Mouse (Mus musculus): ENCODE data around the gene Cst9.

DNA sequence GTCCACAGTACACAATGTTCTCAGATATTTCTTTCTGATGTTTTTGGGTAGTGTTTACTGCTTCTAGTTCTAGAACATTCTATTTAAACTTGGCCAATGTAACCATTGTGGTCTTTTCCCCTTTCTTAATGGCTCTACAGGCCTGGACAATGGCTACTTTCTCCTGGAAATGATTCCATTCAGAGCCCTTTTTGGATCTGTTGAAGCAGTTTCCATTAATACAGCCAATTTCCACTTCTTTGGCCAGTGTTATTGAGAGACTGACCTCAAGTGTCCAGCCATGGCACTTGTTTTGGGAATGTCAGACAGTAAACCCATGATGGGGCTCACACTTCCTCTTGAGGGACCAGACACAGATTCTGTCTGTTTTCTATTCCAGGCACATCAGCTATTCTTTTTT is 26.7 kb downstream of the Cst9 start:
- no peak for TF ChIP-seq POLR2A (IDR thresholded peaks at IDR 0.05; ENCODE audit: insufficient read length, low read depth)
- no peak for TF ChIP-seq MYOD1 (IDR thresholded peaks at IDR 0.05; ENCODE audit: control insufficient read depth in 1 of 3, insufficient read length in 2 of 3, low read depth in 2 of 3)
- TF ChIP-seq E2F4 (IDR thresholded peaks at IDR 0.05; ENCODE audit: insufficient read depth) = no peak
- TF ChIP-seq USF1 (IDR thresholded peaks at IDR 0.05; ENCODE audit: low read depth) = no peak
- TF ChIP-seq MYOG (IDR thresholded peaks at IDR 0.05; ENCODE audit: control insufficient read depth in 1 of 3, insufficient read depth in 1 of 3, insufficient read length in 2 of 3, low read depth in 2 of 3) = no peak

Data from myocyte (in vitro differentiated cells).